Mouse (Mus musculus): Measurements from ENCODE around the gene Col4a3bp.

DNA sequence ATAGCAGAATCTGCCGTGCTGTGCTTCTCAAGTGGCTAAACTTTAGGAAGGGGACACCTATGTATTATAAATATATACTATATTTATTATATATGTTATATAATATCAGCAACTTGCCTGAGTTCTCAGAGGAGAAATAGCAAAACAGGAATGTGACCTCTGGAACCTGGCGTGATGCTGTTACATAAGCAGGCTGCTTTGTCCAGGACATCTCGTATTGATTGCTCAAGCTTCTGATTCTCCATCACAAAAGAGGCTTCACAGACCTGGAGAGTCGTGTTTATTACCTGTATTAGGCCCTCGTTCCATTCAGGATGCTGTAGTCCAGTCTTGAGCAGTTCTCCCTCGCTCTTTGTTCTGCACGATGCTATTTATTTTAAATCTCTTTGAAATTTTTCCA lies 131.4 kb downstream of the Col4a3bp start:
- TF ChIP-seq POLR2A (IDR thresholded peaks at IDR 0.05; ENCODE audit: extremely low read depth, insufficient read depth, low read length) (no peak), CTCF (IDR thresholded peaks at IDR 0.05; ENCODE audit: low read depth, low read length) (no peak)
